Mouse (Mus musculus) hindbrain, embryonic 16.5 days (tissue): ENCODE data around the gene Snta1. TPM values are rescaled to one million over a fixed set of nuclear protein-coding genes. Genes with fewer than 3 reads are reported as not detected.

Experiments
- ATAC-seq: fragments of 200-750 bp; cut with Nextera tagmentation; 2 replicates; pipeline ENCODE4 v1.8.0; 2017; ENCODE audit warnings: moderate TSS enrichment, moderate library complexity
- H3K27ac ChIP-seq: fragments of 300-500 bp; sonication (generic); 2 replicates; pipeline ENCODE4 v1.5.1; 2014; ENCODE audit warnings: low read depth, mild to moderate bottlenecking, control low read depth, low read length, moderate library complexity
- H3K27me3 ChIP-seq: fragments of 300-500 bp; sonication (generic); replicated peaks from 2 replicates; pipeline ENCODE4 v1.6.1; 2014; ENCODE audit warnings: low read length; ENCODE audit not compliant: control insufficient read depth, insufficient read depth
- H3K36me3 ChIP-seq: fragments of 300-500 bp; sonication (generic); 2 replicates; pipeline ENCODE4 v1.6.1; 2014; ENCODE audit warnings: mild to moderate bottlenecking, low read length, moderate library complexity, mixed read lengths; ENCODE audit not compliant: control insufficient read depth, insufficient read depth
- H3K4me1 ChIP-seq: fragments of 300-500 bp; sonication (generic); 2 replicates; pipeline ENCODE4 v1.6.1; 2014; ENCODE audit warnings: low read depth, low read length; ENCODE audit not compliant: control insufficient read depth, insufficient read depth
- H3K4me2 ChIP-seq: fragments of 300-500 bp; sonication (generic); 2 replicates; pipeline ENCODE4 v1.6.1; 2014; ENCODE audit warnings: mild to moderate bottlenecking, low read length, control low read depth, moderate library complexity
- H3K4me3 ChIP-seq: fragments of 300-500 bp; sonication (generic); 2 replicates; pipeline ENCODE4 v1.5.1; 2014; ENCODE audit warnings: mild to moderate bottlenecking, low read length, control low read depth, moderate library complexity
- H3K9ac ChIP-seq: fragments of 300-500 bp; sonication (generic); 2 replicates; pipeline ENCODE4 v1.6.1; 2014; ENCODE audit warnings: low read depth, mild to moderate bottlenecking, control low read depth, low read length, moderate library complexity
- H3K9me3 ChIP-seq: fragments of 300-500 bp; sonication (generic); 2 replicates; pipeline ENCODE4 v1.6.1; 2014; ENCODE audit warnings: mild to moderate bottlenecking, low read length, moderate library complexity; ENCODE audit not compliant: control insufficient read depth
- WGBS: fragments of 180-500 bp; shearing (Covaris S2); extraction: QIAGEN DNeasy Blood & Tissue Kit; methylation state at CpG from one replicate; pipeline ENCODE4 v1.1.7; 2014; 5-methylcytosine and 5-hydroxymethylcytosine counted together
- polyA plus RNA-seq: library from polyadenylated mRNA; unstranded; fragments of >200 nt; fragmentation: Nextera tagmentation; extraction: Ambion mirVana; gene quantifications from 2 replicates; pipeline ENCODE4 v1.2.1, GENCODE M21; 2015

Snta1 gene
- polyA plus RNA-seq, 1 experiment from 2014 or later: 15.1 TPM

DNA sequence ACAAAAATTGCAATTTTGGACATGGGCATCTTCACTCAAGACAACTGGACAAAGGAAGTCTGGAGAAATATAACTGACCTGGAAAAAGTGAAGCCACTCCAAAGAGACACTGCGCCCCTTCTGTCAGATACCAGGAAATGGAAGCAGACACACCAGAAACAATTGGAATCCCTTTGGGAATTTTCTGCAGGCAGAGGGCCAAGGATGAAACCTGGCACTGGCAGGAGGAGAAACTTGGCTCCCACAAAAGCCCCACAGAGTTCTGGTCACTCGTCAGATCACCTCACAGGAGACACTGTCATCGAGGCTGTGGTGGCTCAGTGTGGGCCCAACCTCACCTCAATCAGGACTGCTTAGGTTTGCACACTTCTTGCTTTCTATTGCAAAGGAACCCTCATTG, 13.3 kb downstream of the Snta1 start:
- H3K27ac ChIP-seq: no peak overlapping the region
- no peaks in the 10 kb centered on the region for H3K36me3 ChIP-seq
- 55% methylated on average over 3 of the region's 3 CpGs for WGBS
- no peaks in the 10 kb centered on the region for H3K9me3 ChIP-seq
- no peak for ATAC-seq
- 0 out of 2 replicates have a peak, but pooled peaks cover under 1% of the 10 kb centered on the region for H3K4me1 ChIP-seq
- no peak overlapping the region for H3K4me2 ChIP-seq
- no peak overlapping the region for H3K4me3 ChIP-seq
- no peaks in the 10 kb centered on the region for H3K27me3 ChIP-seq
- no peak overlapping the region for H3K9ac ChIP-seq

DNA sequence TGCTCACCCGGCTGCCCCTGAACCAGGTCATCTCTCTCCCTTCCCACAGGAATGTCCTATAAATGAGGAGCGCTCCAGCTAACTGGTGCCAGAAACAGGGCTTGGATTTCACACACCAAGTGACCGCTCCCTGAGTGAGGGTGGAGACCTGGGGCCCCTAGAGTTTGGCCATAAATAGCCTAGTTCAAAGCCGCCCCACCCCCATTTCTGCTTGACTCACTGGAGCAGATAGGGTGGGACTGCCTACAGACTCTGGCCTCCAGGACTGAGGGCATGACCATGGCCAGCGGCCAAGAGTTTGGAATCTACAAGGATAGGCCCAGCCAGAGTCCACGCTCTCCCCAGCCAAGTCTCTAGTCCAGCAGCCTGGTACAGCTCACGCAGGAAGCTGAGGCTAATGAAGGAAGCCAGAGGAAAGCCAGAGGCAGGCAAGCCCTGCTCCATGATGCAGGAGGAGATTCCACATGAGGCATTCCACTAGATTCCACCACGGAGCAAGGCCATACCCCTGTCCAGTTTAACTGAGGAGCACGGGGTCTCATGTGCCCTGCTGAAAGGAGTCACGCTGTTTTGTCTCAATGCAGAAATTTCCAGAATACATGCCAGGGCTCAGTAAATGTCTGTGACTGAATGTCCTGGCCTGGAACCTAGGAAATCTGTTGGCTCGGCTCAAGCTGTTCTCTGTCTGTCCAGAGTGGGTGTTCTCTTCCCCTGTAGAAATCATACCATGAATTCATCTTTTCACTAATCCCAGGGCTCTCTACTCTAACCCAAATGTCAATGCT, 17.5 kb downstream of the Snta1 start:
- H3K27ac ChIP-seq: no peak overlapping the region
- H3K27me3 ChIP-seq: no peaks in the 10 kb centered on the region
- no peaks in the 10 kb centered on the region for H3K36me3 ChIP-seq
- ATAC-seq: 0 out of 2 replicates have a peak, but pooled peaks have one; percentile 50
- H3K9ac ChIP-seq: no peak overlapping the region
- H3K4me2 ChIP-seq: no peak overlapping the region
- 77% methylated on average over 11 of the region's 11 CpGs for WGBS
- no peak overlapping the region for H3K4me3 ChIP-seq
- H3K4me1 ChIP-seq: no peaks in the 10 kb centered on the region
- H3K9me3 ChIP-seq: no peaks in the 10 kb centered on the region

DNA sequence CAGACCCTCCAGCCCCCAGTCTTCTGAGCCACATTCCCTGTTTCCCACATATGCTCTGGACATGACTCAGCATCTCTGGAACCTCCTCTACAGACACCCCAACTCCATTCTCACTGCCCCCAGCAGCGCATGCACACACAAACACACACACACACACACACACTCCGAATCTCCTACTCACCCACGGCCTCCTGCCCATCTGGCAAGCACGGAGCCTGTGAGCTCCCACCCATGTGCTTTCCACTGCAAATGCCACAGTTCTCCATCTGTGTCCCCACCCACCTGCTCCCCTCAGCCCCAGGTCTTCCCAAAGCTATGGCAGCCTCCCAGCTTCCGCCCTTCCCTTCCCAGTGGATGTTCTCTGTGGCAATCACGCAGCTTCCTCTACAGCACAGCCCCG, 28.8 kb downstream of the Snta1 start:
- no peaks in the 10 kb centered on the region for H3K4me1 ChIP-seq
- no peaks in the 10 kb centered on the region for H3K9me3 ChIP-seq
- no peaks in the 10 kb centered on the region for H3K27me3 ChIP-seq
- 81% methylated on average over 7 of the region's 7 CpGs for WGBS
- no peak overlapping the region for H3K4me3 ChIP-seq
- H3K27ac ChIP-seq: no peak overlapping the region
- H3K36me3 ChIP-seq: peaks cover 6% of the 10 kb centered on the region
- no peak overlapping the region for H3K4me2 ChIP-seq
- ATAC-seq: no peak
- no peak overlapping the region for H3K9ac ChIP-seq

DNA sequence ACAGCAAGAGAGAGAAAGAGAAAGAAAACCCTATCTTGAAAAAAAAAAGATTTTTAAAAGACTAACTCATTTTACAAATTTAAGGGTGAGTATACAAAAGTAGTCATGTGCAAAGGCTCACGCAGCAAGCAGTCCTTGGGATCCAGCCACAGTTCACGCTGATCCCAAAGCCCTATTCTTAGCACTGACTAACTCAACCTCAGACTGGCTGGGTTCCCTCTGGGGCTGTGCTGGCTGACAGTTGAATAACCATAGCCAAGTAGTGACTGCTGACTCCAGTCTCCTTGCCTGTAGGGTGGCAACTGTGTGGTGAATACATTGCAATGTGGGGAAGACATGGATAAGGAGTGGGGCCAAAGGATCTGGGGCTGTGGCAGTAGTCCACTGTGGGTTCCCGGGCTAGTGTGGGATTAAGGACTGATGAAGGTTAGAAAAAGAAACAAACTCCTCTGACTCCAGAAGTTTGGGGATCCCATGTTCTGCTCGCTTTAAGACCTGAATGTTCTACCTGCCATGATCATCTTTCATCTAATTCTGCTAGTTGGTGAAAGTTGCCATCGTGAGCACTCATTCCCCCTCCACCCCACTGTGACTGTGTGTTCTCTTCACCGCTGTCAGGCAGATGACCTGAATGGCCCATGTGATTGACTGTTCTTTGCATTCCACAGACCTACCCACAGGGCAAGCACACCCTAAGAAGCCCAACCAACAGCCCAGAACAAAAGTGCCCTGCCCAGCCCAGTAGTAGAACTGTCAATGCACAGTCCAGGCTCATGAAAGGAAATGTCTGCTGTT, 32.9 kb downstream of the Snta1 start:
- H3K9ac ChIP-seq: no peak overlapping the region
- no peak overlapping the region for H3K4me2 ChIP-seq
- no peaks in the 10 kb centered on the region for H3K9me3 ChIP-seq
- no peak overlapping the region for H3K4me3 ChIP-seq
- peaks cover 4% of the 10 kb centered on the region; the same call in 1 of the 2 replicates for H3K36me3 ChIP-seq
- ATAC-seq: no peak
- peaks cover 3% of the 10 kb centered on the region; the same call in 1 of the 2 replicates for H3K4me1 ChIP-seq
- H3K27me3 ChIP-seq: no peaks in the 10 kb centered on the region
- no peak overlapping the region for H3K27ac ChIP-seq
- 79% methylated on average over 6 of the region's 6 CpGs for WGBS

DNA sequence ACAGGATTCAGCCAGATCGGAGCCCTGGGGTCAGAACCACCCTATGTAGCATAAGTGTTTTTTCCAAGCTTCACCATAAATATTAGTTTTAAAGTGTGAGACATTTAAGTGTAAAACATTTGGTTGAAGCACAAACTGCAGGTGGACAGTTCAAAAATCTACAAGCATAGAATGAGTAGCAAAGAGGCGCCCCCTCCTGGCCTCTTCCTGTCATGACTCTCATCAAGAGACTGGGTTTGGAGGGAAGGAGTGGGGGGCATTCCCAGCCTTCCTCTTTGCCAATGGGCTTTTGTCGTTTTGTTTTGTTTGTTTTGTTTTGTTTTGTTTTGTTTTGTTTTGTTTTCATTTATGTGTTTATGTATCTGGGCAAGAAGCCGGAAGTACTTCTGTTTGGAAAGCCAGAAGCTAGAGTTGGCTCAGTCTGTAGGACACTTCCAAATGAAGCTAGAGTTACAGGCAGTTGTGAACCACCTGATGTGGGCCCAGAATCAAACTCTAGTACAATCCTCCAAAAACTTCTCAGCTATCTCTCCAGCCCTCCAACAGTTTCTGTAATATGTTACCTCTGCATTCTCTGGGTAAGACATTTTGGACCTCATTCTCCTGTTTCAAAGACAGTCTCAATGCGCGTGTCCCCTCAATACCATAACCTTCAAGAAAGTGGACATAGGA, 33.8 kb downstream of the Snta1 start:
- Histone ChIP-seq H3K9me3 (no peaks in the 10 kb centered on the region), H3K27me3 (no peaks in the 10 kb centered on the region), H3K4me2 (no peak overlapping the region), H3K9ac (no peak overlapping the region), H3K4me1 (peaks cover 3% of the 10 kb centered on the region; the same call in 1 of the 2 replicates), H3K27ac (no peak overlapping the region), H3K4me3 (no peak overlapping the region), H3K36me3 (peaks cover 2% of the 10 kb centered on the region; the same call in 1 of the 2 replicates)
- WGBS: 60% methylated on average over 6 of the region's 6 CpGs
- ATAC-seq: no peak

DNA sequence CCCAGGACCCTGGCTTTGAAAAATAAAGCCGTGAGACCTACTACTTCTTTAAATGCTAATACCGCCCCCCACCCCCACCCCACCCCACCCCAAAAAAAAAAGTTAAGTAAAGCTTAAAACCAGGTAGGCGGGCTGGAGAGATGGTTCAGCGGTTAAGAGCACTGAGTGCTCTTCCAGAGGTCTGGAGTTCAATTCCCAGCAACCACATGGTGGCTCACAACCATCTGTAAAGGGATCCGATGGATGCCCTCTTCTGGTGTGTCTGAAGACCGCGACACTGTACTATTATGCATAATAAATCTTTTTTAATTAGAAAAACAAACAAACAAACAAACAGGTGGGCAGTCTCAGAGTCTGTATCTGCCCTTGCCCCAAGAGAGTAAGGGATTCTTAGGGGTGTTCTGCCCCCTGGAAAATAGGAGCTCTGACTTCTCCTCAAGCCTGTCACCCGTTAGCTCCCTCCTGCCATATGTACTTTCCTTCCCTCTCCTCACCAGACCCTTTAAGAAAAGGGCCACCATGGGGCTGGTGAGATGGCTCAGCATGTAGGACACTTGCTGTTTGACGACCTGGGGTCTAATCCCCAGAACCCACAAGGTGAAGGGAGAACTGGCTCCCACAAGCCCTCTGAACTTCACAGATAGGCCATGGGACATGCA, 34.9 kb downstream of the Snta1 start, which contains the start of gene Cdk5rap1:
Gene Cdk5rap1 (minus strand): TSS at position 169 of the 659 bp plus-strand sequence.
- peak within 1 kb of the TSS; percentile 84 for H3K27ac ChIP-seq

DNA sequence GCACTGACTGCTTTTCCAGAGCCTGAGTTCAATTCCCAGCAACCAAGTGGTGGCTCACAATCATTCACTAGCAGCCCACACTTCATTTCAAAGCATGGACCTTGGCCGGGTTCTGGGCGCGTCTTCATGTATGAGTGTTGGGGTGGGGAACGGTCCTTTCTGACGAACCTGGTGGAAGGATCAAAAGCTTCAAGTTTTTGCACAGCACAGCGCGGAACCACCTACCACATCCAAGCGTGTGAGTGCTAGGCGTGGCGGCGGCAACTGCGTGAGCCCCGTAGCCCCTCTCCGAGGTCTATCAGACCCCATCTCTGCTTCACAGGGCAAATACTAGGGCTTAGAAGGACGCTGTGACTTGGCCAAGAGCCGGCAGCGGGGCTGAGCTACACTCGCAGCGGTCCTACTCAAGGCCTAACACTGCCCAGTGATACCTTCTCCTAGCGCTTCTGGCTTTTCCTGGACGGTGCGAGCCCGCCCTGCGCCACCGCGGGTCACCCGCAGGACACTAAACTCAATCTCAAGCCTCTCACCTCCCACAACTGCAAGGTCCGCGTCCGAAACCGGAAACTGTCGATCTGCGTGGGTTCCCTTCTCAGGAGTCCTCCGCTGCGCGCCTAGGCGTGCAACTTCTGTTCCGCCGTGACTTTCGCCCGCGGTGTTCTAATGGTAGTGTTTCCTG, 35.6 kb downstream of the Snta1 start:
- H3K4me1 ChIP-seq: peaks cover 3% of the 10 kb centered on the region; the same call in 1 of the 2 replicates
- H3K4me3 ChIP-seq: peak overlapping the region; percentile 81
- under 1% methylated on average over 42 of the region's 42 CpGs for WGBS
- H3K36me3 ChIP-seq: peaks cover 12% of the 10 kb centered on the region
- no peaks in the 10 kb centered on the region for H3K27me3 ChIP-seq
- H3K4me2 ChIP-seq: peak overlapping the region; percentile 68
- peak overlapping the region; percentile 95 for H3K9ac ChIP-seq
- ATAC-seq: peak; percentile 93
- H3K27ac ChIP-seq: peak overlapping the region; percentile 84
- no peaks in the 10 kb centered on the region for H3K9me3 ChIP-seq

More for the DNA sequence above, 34.9 kb downstream of the Snta1 start, which contains the start of gene Cdk5rap1:
- Histone ChIP-seq H3K27me3 (no peaks in the 10 kb centered on the region), H3K36me3 (peaks cover 8% of the 10 kb centered on the region), H3K4me1 (peaks cover 3% of the 10 kb centered on the region; the same call in 1 of the 2 replicates), H3K4me2 (peak within 1 kb of the TSS; percentile 68), H3K9me3 (no peaks in the 10 kb centered on the region), H3K4me3 (peak within 1 kb of the TSS; percentile 81), H3K9ac (peak within 1 kb of the TSS; percentile 95)
- 13% methylated on average over 9 of the region's 9 CpGs for WGBS
- peak; percentile 50 for ATAC-seq

DNA sequence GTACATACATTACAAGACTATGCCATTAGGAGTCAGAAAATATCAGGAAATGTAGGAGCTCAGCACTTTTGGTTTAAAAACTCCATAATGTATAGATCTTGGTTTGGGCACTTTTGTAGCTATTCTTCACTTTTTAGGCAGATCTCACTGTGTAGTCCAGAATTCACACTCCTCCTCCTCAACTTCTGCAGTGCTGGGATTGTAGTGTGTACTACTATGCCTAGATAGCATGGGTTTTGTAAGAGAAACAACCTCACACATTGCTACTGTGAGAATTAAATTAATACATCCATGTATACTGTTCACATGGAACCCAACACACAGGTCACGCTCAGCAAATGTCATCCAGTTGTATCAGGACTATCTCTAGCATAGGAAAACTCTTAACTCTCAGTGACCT, 40.4 kb downstream of the Snta1 start:
- no peak for ATAC-seq
- Histone ChIP-seq H3K4me1 (peaks cover 3% of the 10 kb centered on the region; the same call in 1 of the 2 replicates), H3K27ac (no peak overlapping the region), H3K4me2 (no peak overlapping the region), H3K27me3 (no peaks in the 10 kb centered on the region), H3K36me3 (peaks cover 21% of the 10 kb centered on the region), H3K9ac (no peak overlapping the region), H3K4me3 (no peak overlapping the region), H3K9me3 (no peaks in the 10 kb centered on the region)
- WGBS: 96% methylated on average over 1 of the region's 1 CpGs
